Mouse (Mus musculus) cerebellum, postnatal 4 days (tissue): ENCODE data around the gene Dmrt1.

Source experiments
- DNase-seq, 2 experiments: peaks; one replicate each; pipeline ENCODE4 v3.0.0; 2022; ENCODE audit warnings: low spot score in 2 of 2, mixed read lengths in 1 of 2

The Dmrt1 gene

GRCm38 (mm10) chr19:25505360-25506196, at the start of gene Dmrt1:
TSS of gene Dmrt1 (plus strand) at chr19:25505618.
- DNase-seq: no peak

- DNase-seq: no peak
Measured at GRCm38 (mm10) chr19:25460760-25461159, 44.7 kb upstream of the Dmrt1 start.

GRCm38 (mm10) chr19:25461553-25462320, 43.7 kb upstream of the Dmrt1 start:
- DNase-seq: no peak

GRCm38 (mm10) chr19:25475806-25476205, 29.6 kb upstream of the Dmrt1 start:
- DNase-seq: peak in 1 of 2 experiments; percentile 13

- no peak for DNase-seq
Measured at GRCm38 (mm10) chr19:25479152-25479669, 26.2 kb upstream of the Dmrt1 start.

- no peak for DNase-seq
Measured at GRCm38 (mm10) chr19:25480820-25481219, 24.6 kb upstream of the Dmrt1 start.

GRCm38 (mm10) chr19:25486561-25486960, 18.9 kb upstream of the Dmrt1 start:
- no peak for DNase-seq

GRCm38 (mm10) chr19:25487350-25487749, 18.1 kb upstream of the Dmrt1 start:
- DNase-seq: no peak

GRCm38 (mm10) chr19:25488546-25488945, 16.9 kb upstream of the Dmrt1 start:
- no peak for DNase-seq

GRCm38 (mm10) chr19:25489546-25489945, 15.9 kb upstream of the Dmrt1 start:
- DNase-seq: no peak

- DNase-seq: no peak
Measured at GRCm38 (mm10) chr19:25497434-25497833, 8.0 kb upstream of the Dmrt1 start.

- DNase-seq: no peak
Measured at GRCm38 (mm10) chr19:25504878-25505277, 540 bp upstream of the Dmrt1 start.

GRCm38 (mm10) chr19:25506616-25507015, 1.2 kb downstream of the Dmrt1 start:
- no peak for DNase-seq

GRCm38 (mm10) chr19:25514986-25515530, 9.6 kb downstream of the Dmrt1 start:
- no peak for DNase-seq

- no peak for DNase-seq
Measured at GRCm38 (mm10) chr19:25524156-25524555, 18.7 kb downstream of the Dmrt1 start.

GRCm38 (mm10) chr19:25525726-25526125, 20.3 kb downstream of the Dmrt1 start:
- DNase-seq: no peak

- DNase-seq: no peak
Measured at GRCm38 (mm10) chr19:25529673-25530072, 24.3 kb downstream of the Dmrt1 start.

- peak; percentile 37 to 38 for DNase-seq
Measured at GRCm38 (mm10) chr19:25545714-25546340, 40.4 kb downstream of the Dmrt1 start.

GRCm38 (mm10) chr19:25547086-25547643, 41.7 kb downstream of the Dmrt1 start:
- no peak for DNase-seq

- DNase-seq: no peak
Measured at GRCm38 (mm10) chr19:25550346-25550745, 44.9 kb downstream of the Dmrt1 start.

GRCm38 (mm10) chr19:25551053-25551452, 45.6 kb downstream of the Dmrt1 start:
- DNase-seq: no peak
